Mouse (Mus musculus): Measurements from ENCODE around the gene Zfp92. TPM values are rescaled to one million over a fixed set of nuclear protein-coding genes. Genes with fewer than 3 reads are reported as not detected.
"Not testable (repeated sequence)": the region's sequence is repeated elsewhere in the genome, so short reads cannot be mapped to it uniquely, and the experiment has no call there.

Gene Zfp92
- 1.3 and 1.6 TPM in 2 replicates for polyA plus RNA-seq (2015; fragmentation: Nextera tagmentation; extraction: Ambion mirVana)

DNA sequence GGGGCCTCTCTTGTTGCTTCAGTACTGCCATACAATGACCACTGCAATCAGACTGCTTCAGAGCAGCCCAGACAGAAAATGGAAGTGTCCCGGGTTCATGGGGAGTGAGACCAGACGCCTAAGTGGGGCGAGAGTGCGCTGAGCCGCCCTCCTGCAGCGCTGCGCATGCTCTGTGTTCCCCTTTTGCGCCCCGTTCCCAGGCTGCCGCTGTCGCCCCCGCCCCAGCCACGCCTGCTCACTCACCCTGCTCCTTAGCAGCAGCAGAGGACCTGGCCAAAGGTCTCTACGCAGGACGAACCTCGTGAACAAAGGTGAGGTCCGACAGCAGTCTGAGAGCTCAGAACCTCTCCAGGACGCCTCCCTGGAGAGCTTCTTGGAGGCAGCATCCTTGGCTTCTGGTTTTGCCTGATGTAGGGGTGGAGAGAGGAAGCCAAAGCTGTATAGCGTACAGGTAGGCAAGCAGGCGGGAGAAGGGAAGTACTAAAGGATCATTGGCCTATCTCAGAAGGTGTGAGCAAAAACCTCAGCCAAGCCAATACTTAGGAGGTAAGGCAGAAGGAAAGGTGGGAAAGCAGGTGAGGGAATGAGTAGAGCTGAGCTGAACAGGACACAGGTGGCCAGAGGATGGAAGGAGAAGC is at the start of gene Zfp92:
Gene Zfp92 (plus strand): TSS at position 217 of the 638 bp plus-strand sequence.
- Histone ChIP-seq H3K9me3 (no peaks in the 10 kb centered on the region), H3K27me3 (replicated peaks) (no peaks in the 10 kb centered on the region), H3K4me1 (no peaks in the 10 kb centered on the region), H3K4me2 (peak within 1 kb of the TSS; percentile 49), H3K27ac (no peak within 1 kb of the TSS), H3K36me3 (replicated peaks) (no peaks in the 10 kb centered on the region), H3K9ac (peak within 1 kb of the TSS; percentile 27), H3K4me3 (peak within 1 kb of the TSS; percentile 37)
- ATAC-seq (replicated peaks) = 0 out of 2 replicates have a peak, but pooled peaks have one; percentile 45
- 26% methylated on average over 20 of the region's 20 CpGs for WGBS

GRCm38 (mm10) chrX:73363291-73363690 is 47.6 kb upstream of the Zfp92 start:
- no peaks in the 10 kb centered on the region for H3K27me3 ChIP-seq (replicated peaks)
- H3K36me3 ChIP-seq (replicated peaks) = no peaks in the 10 kb centered on the region
- H3K4me2 ChIP-seq = no peak overlapping the region
- H3K4me3 ChIP-seq = no peak overlapping the region
- H3K9me3 ChIP-seq = no peaks in the 10 kb centered on the region
- no peak for ATAC-seq (replicated peaks)
- no peak overlapping the region for H3K27ac ChIP-seq
- H3K4me1 ChIP-seq = no peaks in the 10 kb centered on the region
- H3K9ac ChIP-seq = no peak overlapping the region

DNA sequence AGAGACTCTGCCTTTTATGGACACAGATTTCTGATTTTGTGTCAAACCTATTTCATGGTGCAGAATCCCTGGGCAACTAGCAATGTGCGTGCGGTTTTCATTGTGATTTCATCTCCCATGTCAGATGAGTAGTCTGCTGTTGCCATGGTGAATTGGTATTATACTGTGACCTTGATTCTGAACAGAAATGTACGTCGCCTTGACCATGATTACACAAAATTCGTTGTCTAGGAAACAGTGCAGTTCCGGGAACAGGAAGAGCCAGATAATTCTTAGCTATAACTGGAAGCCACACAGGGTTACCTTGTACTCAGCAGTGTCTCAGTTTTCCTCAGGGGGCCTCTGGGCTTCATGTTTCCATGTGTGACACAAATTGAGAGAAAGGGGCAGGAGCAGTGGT is 26.5 kb upstream of the Zfp92 start:
- H3K9me3 ChIP-seq = no peaks in the 10 kb centered on the region
- H3K36me3 ChIP-seq (replicated peaks) = no peaks in the 10 kb centered on the region
- peak overlapping the region; percentile 80 for H3K27ac ChIP-seq
- no peaks in the 10 kb centered on the region for H3K27me3 ChIP-seq (replicated peaks)
- H3K4me3 ChIP-seq = no peak overlapping the region
- no peak overlapping the region for H3K9ac ChIP-seq
- H3K4me2 ChIP-seq = peak overlapping the region; percentile 15; the same call in 1 of the 2 replicates
- H3K4me1 ChIP-seq = no peaks in the 10 kb centered on the region
- WGBS = 31% methylated on average over 6 of the region's 6 CpGs
- ATAC-seq (replicated peaks) = peak; percentile 95

GRCm38 (mm10) chrX:73384924-73385323 is 26.0 kb upstream of the Zfp92 start:
- Histone ChIP-seq H3K9ac (no peak overlapping the region), H3K4me2 (0 out of 2 replicates have a peak overlapping the region, but pooled peaks have one; percentile 15), H3K4me1 (no peaks in the 10 kb centered on the region), H3K27ac (peak overlapping the region; percentile 80), H3K36me3 (replicated peaks) (no peaks in the 10 kb centered on the region), H3K4me3 (no peak overlapping the region), H3K9me3 (no peaks in the 10 kb centered on the region), H3K27me3 (replicated peaks) (no peaks in the 10 kb centered on the region)
- 17% methylated on average over 1 of the region's 1 CpGs for WGBS
- peak; percentile 56; the same call in 1 of the 2 replicates for ATAC-seq (replicated peaks)

DNA sequence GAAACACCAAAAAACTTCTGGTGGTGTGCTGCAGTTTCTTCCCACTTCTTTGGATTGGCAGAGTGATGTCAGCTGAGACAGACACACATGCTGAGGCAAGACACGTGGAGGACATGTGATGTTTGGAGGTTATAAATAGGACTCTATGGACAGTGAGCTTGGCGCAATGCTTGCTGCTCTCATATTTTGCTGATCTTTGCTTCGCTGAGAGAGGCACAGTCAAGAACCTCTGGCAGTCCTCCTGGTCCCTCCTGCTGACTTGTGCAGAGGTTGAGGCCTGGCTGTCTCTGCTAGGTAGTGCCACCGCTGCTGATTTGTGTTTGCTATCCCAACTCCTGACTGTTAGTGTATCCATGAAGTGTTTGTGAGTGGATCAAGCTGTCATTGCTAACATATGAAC is 19.4 kb upstream of the Zfp92 start:
- H3K36me3 ChIP-seq (replicated peaks) = no peaks in the 10 kb centered on the region
- H3K27ac ChIP-seq = no peak overlapping the region
- WGBS = 80% methylated on average over 4 of the region's 4 CpGs
- no peak overlapping the region for H3K4me2 ChIP-seq
- H3K27me3 ChIP-seq (replicated peaks) = no peaks in the 10 kb centered on the region
- H3K4me3 ChIP-seq = no peak overlapping the region
- H3K4me1 ChIP-seq = no peaks in the 10 kb centered on the region
- ATAC-seq (replicated peaks) = no peak
- no peak overlapping the region for H3K9ac ChIP-seq
- no peaks in the 10 kb centered on the region for H3K9me3 ChIP-seq

DNA sequence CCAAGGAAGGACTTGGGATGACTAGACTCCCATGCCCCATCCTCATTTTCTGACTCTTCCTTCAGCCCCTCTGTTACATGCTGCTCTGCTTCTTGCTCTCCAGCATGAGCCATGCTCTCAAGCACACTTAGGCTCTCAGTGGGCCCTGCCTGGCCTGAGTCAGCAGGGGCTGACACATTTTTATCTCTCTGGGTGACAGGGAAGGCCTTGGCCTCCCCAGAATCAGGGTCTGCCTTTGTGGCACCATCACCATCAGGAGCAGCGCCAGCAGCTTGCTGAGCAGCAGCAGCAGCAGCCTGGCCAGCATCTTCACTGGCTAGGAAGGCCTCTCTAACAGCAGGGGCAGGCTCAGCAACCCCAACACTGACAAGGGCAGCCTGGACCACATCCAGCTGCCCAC is 14.4 kb upstream of the Zfp92 start:
- H3K27me3 ChIP-seq (replicated peaks) = no peaks in the 10 kb centered on the region
- H3K27ac ChIP-seq = no peak overlapping the region
- no peaks in the 10 kb centered on the region for H3K9me3 ChIP-seq
- no peak overlapping the region for H3K4me2 ChIP-seq
- no peaks in the 10 kb centered on the region for H3K36me3 ChIP-seq (replicated peaks)
- no peak overlapping the region for H3K9ac ChIP-seq
- H3K4me3 ChIP-seq = no peak overlapping the region
- H3K4me1 ChIP-seq = no peaks in the 10 kb centered on the region
- ATAC-seq (replicated peaks) = no peak
- 75% methylated on average over 1 of the region's 1 CpGs for WGBS

DNA sequence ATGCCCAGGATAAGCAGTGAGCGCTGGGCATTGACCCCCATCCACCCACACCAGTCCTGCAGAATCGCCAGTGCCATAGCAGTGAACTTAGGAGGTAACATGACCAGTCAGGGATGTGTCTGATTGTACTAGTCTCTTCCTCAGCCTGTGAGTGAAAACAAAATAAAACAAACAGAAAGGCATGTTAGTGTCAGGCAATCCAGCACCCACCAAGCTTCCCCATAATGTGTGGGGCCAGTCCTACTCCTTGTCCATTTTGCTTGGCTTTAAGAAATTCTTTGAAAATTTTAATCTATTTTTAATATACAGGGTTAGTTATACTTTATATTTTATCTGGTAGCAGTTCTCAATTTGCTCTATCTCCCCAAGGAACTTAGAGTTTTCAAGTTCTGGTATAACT is 12.3 kb upstream of the Zfp92 start, which contains the start of gene Gm18336:
Gene Gm18336 (minus strand): TSS at position 101 of the 400 bp plus-strand sequence.
- not testable (repeated sequence) for H3K27ac ChIP-seq; H3K9me3 ChIP-seq; H3K4me1 ChIP-seq; H3K9ac ChIP-seq; H3K36me3 ChIP-seq (replicated peaks); H3K4me2 ChIP-seq; ATAC-seq (replicated peaks); H3K27me3 ChIP-seq (replicated peaks); H3K4me3 ChIP-seq
- WGBS = 65% methylated on average over 2 of the region's 2 CpGs

DNA sequence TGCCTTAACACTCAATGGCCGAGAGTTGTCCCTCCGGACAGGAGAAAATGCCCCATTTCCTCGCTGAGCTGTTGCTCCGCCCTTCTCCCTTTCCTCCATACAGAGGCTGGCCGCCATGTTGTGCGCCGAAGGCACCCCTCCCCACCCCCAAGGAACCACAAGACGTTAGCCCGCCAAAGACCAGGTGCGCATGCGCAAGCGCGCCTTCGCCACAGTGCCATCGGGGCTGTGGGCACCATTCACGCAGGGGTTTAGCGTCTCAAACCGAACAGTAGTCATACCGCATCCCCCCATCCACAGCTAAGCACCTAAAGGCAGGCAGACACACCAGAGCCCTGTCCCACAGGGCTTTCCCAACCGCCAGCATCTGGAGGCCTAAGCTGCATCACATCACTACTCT is 9.9 kb upstream of the Zfp92 start:
- H3K9ac ChIP-seq = no peak overlapping the region
- H3K4me2 ChIP-seq = no peak overlapping the region
- no peaks in the 10 kb centered on the region for H3K36me3 ChIP-seq (replicated peaks)
- no peaks in the 10 kb centered on the region for H3K27me3 ChIP-seq (replicated peaks)
- H3K9me3 ChIP-seq = no peaks in the 10 kb centered on the region
- 80% methylated on average over 20 of the region's 20 CpGs for WGBS
- no peak for ATAC-seq (replicated peaks)
- H3K4me1 ChIP-seq = no peaks in the 10 kb centered on the region
- no peak overlapping the region for H3K27ac ChIP-seq
- no peak overlapping the region for H3K4me3 ChIP-seq

DNA sequence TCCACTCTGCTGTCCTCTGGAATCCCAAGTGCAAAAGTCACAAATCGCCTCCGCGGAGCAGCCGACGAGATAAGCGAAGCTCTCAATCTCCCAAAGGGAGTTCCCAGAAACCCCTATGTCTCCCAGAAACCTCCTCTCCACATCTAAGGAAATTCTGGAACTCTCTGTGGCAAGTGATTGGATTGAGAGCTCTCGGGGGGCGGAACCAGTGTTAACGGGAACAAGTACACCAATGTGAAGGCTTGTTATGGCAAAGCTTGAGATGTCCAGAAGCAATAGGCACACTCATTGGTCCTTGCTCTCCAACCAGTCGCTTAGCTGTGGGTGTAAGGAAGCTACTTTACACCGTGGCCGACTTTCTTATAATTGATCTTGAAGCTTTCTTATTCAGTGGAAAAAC is 9.3 kb upstream of the Zfp92 start:
- ATAC-seq (replicated peaks) = no peak
- Histone ChIP-seq H3K36me3 (replicated peaks) (no peaks in the 10 kb centered on the region), H3K4me2 (no peak overlapping the region), H3K27ac (no peak overlapping the region), H3K9me3 (no peaks in the 10 kb centered on the region), H3K27me3 (replicated peaks) (no peaks in the 10 kb centered on the region), H3K4me1 (no peaks in the 10 kb centered on the region), H3K4me3 (no peak overlapping the region), H3K9ac (no peak overlapping the region)
- WGBS = 92% methylated on average over 12 of the region's 12 CpGs

DNA sequence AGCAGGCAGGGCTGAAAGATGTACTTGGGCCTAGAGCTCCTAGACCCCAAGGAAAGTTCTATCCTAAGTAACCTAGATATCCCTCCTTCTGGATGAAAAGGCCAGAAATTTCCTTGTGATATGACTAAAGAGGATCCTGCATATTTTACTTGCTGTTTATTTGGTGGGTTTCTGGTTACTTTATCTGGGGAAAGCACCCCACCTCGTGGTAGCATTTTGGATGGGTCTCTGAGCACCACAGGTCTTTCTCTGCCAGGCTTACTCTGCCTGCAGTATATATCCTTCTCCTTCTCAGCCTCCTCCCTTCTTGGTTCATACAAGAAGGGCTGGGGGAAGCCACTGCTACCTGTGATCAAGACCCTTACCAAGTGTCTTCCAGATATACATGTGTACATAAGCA is 1.9 kb downstream of the Zfp92 start:
- H3K9me3 ChIP-seq = no peaks in the 10 kb centered on the region
- H3K27me3 ChIP-seq (replicated peaks) = no peaks in the 10 kb centered on the region
- no peak overlapping the region for H3K27ac ChIP-seq
- ATAC-seq (replicated peaks) = no peak
- WGBS = 40% methylated on average over 1 of the region's 1 CpGs
- H3K4me2 ChIP-seq = no peak overlapping the region
- H3K36me3 ChIP-seq (replicated peaks) = no peaks in the 10 kb centered on the region
- no peak overlapping the region for H3K4me3 ChIP-seq
- no peak overlapping the region for H3K9ac ChIP-seq
- H3K4me1 ChIP-seq = no peaks in the 10 kb centered on the region

GRCm38 (mm10) chrX:73430036-73430435 is 19.1 kb downstream of the Zfp92 start:
- no peak overlapping the region for H3K27ac ChIP-seq
- H3K4me1 ChIP-seq = no peaks in the 10 kb centered on the region
- no peak overlapping the region for H3K4me2 ChIP-seq
- 76% methylated on average over 2 of the region's 2 CpGs for WGBS
- no peak overlapping the region for H3K9ac ChIP-seq
- no peak for ATAC-seq (replicated peaks)
- no peak overlapping the region for H3K4me3 ChIP-seq
- no peaks in the 10 kb centered on the region for H3K36me3 ChIP-seq (replicated peaks)
- H3K9me3 ChIP-seq = no peaks in the 10 kb centered on the region
- H3K27me3 ChIP-seq (replicated peaks) = no peaks in the 10 kb centered on the region

DNA sequence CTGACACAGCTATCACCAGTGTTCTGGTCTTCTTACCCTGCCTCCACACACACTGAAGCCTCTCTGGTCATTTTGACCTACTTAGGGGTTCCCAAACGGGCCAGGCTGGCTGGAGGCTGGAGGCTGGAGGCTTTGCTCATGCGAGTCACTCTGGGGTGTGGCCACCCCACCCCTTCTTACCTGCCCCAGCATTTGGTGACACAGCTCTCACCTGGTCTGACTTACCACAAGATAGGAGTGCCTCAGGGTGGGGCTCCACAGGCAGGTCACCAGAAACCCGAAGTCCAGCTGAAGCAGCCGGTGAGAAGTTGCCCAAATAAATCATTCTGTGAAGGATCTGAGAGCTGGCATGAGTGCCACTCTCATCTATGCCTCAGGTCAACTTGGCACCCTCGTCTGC is 22.0 kb downstream of the Zfp92 start:
- no peak for ATAC-seq (replicated peaks)
- Histone ChIP-seq H3K9ac (no peak overlapping the region), H3K27ac (no peak overlapping the region), H3K4me2 (no peak overlapping the region), H3K4me1 (no peaks in the 10 kb centered on the region), H3K36me3 (replicated peaks) (no peaks in the 10 kb centered on the region), H3K9me3 (no peaks in the 10 kb centered on the region), H3K4me3 (no peak overlapping the region), H3K27me3 (replicated peaks) (no peaks in the 10 kb centered on the region)
- 68% methylated on average over 5 of the region's 5 CpGs for WGBS

DNA sequence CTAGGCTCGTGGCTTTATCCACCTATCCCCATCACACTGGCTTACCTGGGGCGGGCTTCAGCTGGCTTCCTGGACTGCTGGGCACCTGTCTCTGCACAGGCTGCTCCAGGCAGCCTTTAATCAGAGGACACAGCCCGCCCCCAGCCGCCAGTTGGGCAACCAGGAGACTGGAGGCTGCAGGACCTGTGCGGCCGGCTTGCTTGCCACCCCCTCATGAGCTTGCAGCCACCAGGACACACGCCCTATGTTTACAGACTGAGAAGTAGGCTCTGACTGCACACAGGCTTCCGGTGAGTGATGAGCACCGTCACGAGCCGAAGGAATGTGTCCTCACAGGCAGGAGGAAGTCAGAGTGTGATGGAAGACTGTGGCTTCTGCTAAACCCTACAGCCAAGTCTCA is 24.4 kb downstream of the Zfp92 start, which contains the start of gene Trex2:
Gene Trex2 (minus strand): TSS at position 93 of the 400 bp plus-strand sequence.
- no peak within 1 kb of the TSS for H3K9ac ChIP-seq
- whole genome bisulfite sequencing = 85% methylated on average over 11 of the region's 11 CpGs

More for the DNA sequence above, 24.4 kb downstream of the Zfp92 start, which contains the start of gene Trex2:
- Histone ChIP-seq H3K27ac (no peak within 1 kb of the TSS), H3K36me3 (replicated peaks) (no peaks in the 10 kb centered on the region), H3K4me1 (no peaks in the 10 kb centered on the region), H3K9me3 (no peaks in the 10 kb centered on the region), H3K4me3 (no peak within 1 kb of the TSS), H3K27me3 (replicated peaks) (no peaks in the 10 kb centered on the region), H3K4me2 (no peak within 1 kb of the TSS)
- no peak for ATAC-seq (replicated peaks)
